Mouse (Mus musculus): ENCODE data around the gene Itm2b. TPM values are rescaled to one million over a fixed set of nuclear protein-coding genes. Genes with fewer than 3 reads are reported as not detected.

Gene Itm2b
- polyA plus RNA-seq, 3 experiments from 2014 or later: 933 to 1,139 (median 1,095) TPM

- ATAC-seq: no peak
Observed at GRCm38 (mm10) chr14:73316933-73317332, 68.2 kb downstream of the Itm2b start.

GRCm38 (mm10) chr14:73313864-73314263 is 71.2 kb downstream of the Itm2b start:
- ATAC-seq: no peak

- no peak for ATAC-seq
Observed at GRCm38 (mm10) chr14:73313396-73313795, 71.7 kb downstream of the Itm2b start.

- ATAC-seq: no peak
Observed at GRCm38 (mm10) chr14:73312909-73313308, 72.2 kb downstream of the Itm2b start.

Other genes with a start within 250 kb of the Itm2b start
- 10 to 100 TPM; 49.4 to 59.4 (median 52.7) TPM for gene Lpar6, start 147.4 kb downstream of the Itm2b start, polyA plus RNA-seq (2017; shearing (Covaris generic))
- gene Rb1, start 59.5 kb downstream of the Itm2b start, polyA plus RNA-seq (2017; shearing (Covaris generic)): 100 to 1,000 TPM in 1 of 3 experiments, 10 to 100 TPM in 2; 21.9 to 113 (median 85.4) TPM
- gene Med4, start 124.7 kb upstream of the Itm2b start, polyA plus RNA-seq (2017; shearing (Covaris generic)): 10 to 100 TPM; 63.4 to 81.8 (median 74.8) TPM
- 10 to 100 TPM; 68.3 to 99.9 (median 75.9) TPM for gene Sucla2, start 140.0 kb upstream of the Itm2b start, polyA plus RNA-seq (2017; shearing (Covaris generic))
- 1 to 10 TPM; 2.0 to 4.4 (median 4.1) TPM for gene Nudt15, start 163.0 kb upstream of the Itm2b start, polyA plus RNA-seq (2017; shearing (Covaris generic))